Mouse (Mus musculus): ENCODE results near the gene Ankrd9. TPM values are rescaled to one million over a fixed set of nuclear protein-coding genes. Genes with fewer than 3 reads are reported as not detected.

Ankrd9 gene
- polyA plus RNA-seq, 1 experiment: 34.8 TPM

DNA sequence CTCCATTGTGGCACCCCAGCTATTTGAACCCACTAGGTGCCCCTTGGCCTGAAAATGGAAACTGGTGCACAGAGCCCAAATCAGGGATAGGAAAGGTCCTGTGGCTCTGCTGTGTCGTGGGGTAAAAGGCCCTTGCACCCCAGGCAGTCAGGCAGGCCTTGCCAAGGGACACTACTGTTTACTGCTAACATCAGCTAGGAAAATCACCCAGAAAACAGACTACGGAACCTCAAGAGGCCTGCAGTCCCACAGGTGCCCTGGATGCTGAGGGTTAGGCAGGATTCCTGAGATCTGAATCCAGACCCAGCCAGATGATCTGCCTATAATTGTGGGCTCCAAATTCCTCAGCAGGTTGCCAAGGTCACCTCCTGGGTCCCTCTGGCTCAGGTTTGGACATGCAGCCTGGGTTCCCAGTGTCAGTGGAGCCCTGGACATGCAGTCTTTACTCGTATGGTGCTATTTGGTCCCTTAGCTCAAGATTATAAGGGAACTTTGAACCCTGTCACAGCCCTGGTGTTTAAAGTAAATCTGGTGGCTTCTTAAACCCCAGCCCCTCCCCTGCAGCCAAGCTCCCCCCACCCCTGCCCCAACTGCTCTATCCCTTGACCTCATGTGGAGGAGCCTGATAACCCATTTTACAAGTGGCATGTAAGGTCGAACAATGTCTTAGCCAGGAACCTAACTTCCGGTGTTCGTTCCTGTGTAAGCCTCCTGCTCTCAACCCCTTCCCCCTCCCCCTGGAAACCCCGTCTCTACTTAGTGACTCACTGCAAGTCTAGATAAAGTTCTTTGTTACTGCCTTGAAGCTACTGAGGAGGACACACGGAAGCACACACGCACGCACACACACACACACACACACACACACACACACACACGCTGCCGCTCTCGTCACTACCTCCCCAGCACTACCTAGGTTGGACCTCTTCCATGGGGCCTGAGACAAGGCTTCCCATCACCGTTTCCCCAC, 28.6 kb upstream of the Ankrd9 start:
- TF ChIP-seq POLR2A (IDR thresholded peaks at IDR 0.05; ENCODE audit: extremely low read depth, insufficient read depth, low read length) (no peak), CTCF (IDR thresholded peaks at IDR 0.05; ENCODE audit: extremely low read depth, insufficient read depth, low read length) (no peak)
- H3K27ac ChIP-seq (ENCODE audit: insufficient read depth, low read length): no peak overlapping the region
- H3K4me1 ChIP-seq (ENCODE audit: control insufficient read depth, insufficient read depth, low read length): no peaks in the 10 kb centered on the region
- H3K4me3 ChIP-seq (ENCODE audit: insufficient read depth, low read length): no peak overlapping the region

- no peak overlapping the region for H3K27ac ChIP-seq (ENCODE audit: insufficient read depth, low read length)
- TF ChIP-seq POLR2A (IDR thresholded peaks at IDR 0.05; ENCODE audit: extremely low read depth, insufficient read depth, low read length): no peak
- no peak for TF ChIP-seq CTCF (IDR thresholded peaks at IDR 0.05; ENCODE audit: extremely low read depth, insufficient read depth, low read length)
- no peaks in the 10 kb centered on the region for H3K4me1 ChIP-seq (ENCODE audit: control insufficient read depth, insufficient read depth, low read length)
- no peak overlapping the region for H3K4me3 ChIP-seq (ENCODE audit: insufficient read depth, low read length)
Observed at GRCm38 (mm10) chr12:111006339-111006738, 27.5 kb upstream of the Ankrd9 start.

- no peak overlapping the region for H3K4me3 ChIP-seq (ENCODE audit: insufficient read depth, low read length)
- H3K27ac ChIP-seq (ENCODE audit: insufficient read depth, low read length): no peak overlapping the region
- TF ChIP-seq CTCF (IDR thresholded peaks at IDR 0.05; ENCODE audit: extremely low read depth, insufficient read depth, low read length) (no peak), POLR2A (IDR thresholded peaks at IDR 0.05; ENCODE audit: extremely low read depth, insufficient read depth, low read length) (no peak)
- no peaks in the 10 kb centered on the region for H3K4me1 ChIP-seq (ENCODE audit: control insufficient read depth, insufficient read depth, low read length)
Observed at GRCm38 (mm10) chr12:111005803-111006202, 27.0 kb upstream of the Ankrd9 start.

- TF ChIP-seq CTCF (IDR thresholded peaks at IDR 0.05; ENCODE audit: extremely low read depth, insufficient read depth, low read length): no peak
- TF ChIP-seq POLR2A (IDR thresholded peaks at IDR 0.05; ENCODE audit: extremely low read depth, insufficient read depth, low read length): no peak
- H3K4me3 ChIP-seq (ENCODE audit: insufficient read depth, low read length): no peak overlapping the region
- no peaks in the 10 kb centered on the region for H3K4me1 ChIP-seq (ENCODE audit: control insufficient read depth, insufficient read depth, low read length)
- H3K27ac ChIP-seq (ENCODE audit: insufficient read depth, low read length): no peak overlapping the region
Observed at GRCm38 (mm10) chr12:111004142-111004541, 25.3 kb upstream of the Ankrd9 start.

DNA sequence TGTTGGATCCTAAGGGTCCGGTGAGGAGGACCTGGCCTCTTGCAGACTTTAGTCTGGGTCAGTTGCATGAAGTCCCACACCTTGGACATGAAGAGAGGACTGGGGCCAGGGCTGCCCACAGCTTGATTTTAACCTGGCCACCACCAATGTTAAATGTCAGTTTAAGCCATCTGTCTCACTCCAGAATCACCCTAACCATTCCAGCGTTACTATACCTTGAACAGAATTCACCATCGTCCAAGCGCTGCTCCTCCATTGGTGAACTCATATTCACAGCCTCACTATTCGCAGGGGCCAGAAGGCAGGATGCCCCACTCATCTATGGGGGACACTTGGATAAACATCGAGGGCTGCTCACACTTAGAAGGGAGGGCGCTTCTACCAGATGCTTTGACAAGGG, 22.1 kb upstream of the Ankrd9 start:
- no peaks in the 10 kb centered on the region for H3K4me1 ChIP-seq (ENCODE audit: control insufficient read depth, insufficient read depth, low read length)
- TF ChIP-seq POLR2A (IDR thresholded peaks at IDR 0.05; ENCODE audit: extremely low read depth, insufficient read depth, low read length): no peak
- no peak for TF ChIP-seq CTCF (IDR thresholded peaks at IDR 0.05; ENCODE audit: extremely low read depth, insufficient read depth, low read length)
- H3K4me3 ChIP-seq (ENCODE audit: insufficient read depth, low read length): no peak overlapping the region
- H3K27ac ChIP-seq (ENCODE audit: insufficient read depth, low read length): no peak overlapping the region

DNA sequence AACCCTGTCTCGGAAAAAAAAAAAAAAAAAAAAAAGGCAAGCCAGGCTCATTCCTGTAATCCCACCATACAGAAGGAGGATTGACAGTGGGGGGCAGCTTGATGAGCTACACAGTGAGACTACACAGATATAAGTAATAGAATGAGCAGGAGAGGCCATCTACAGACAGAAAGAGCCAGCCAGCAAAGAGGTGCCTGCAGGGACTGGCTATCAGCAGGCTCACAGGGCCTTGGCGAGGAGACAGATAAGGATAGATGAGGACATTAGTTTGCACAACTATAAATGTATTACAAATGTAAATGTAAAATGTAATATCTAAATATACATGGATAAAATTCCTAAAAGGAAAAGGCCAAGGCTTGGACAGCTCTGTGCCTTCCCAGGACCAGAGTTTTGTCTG, 21.0 kb upstream of the Ankrd9 start:
- H3K4me3 ChIP-seq (ENCODE audit: insufficient read depth, low read length): no peak overlapping the region
- H3K27ac ChIP-seq (ENCODE audit: insufficient read depth, low read length): no peak overlapping the region
- TF ChIP-seq POLR2A (IDR thresholded peaks at IDR 0.05; ENCODE audit: extremely low read depth, insufficient read depth, low read length) (no peak), CTCF (IDR thresholded peaks at IDR 0.05; ENCODE audit: extremely low read depth, insufficient read depth, low read length) (no peak)
- H3K4me1 ChIP-seq (ENCODE audit: control insufficient read depth, insufficient read depth, low read length): no peaks in the 10 kb centered on the region

DNA sequence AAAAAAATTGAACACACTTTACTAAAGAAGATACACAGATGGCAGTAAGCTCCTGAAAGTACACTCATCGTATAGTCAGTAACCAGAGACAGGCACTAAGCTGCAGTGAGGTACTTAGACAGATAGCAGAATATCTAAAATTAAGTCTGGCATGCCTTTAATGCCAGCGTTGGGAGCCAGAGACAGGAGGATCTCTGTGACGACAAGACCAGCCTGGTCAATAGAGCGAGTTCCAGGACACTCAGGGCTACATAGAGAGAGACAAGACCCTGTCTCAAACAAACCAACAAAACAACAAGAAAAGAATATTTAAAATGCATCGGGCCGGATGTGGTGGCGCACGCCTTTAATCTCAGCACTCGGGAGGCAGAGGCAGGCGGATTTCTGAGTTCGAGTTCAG, 19.3 kb upstream of the Ankrd9 start:
- H3K4me3 ChIP-seq (ENCODE audit: insufficient read depth, low read length): no peak overlapping the region
- H3K4me1 ChIP-seq (ENCODE audit: control insufficient read depth, insufficient read depth, low read length): no peaks in the 10 kb centered on the region
- H3K27ac ChIP-seq (ENCODE audit: insufficient read depth, low read length): no peak overlapping the region
- TF ChIP-seq CTCF (IDR thresholded peaks at IDR 0.05; ENCODE audit: extremely low read depth, insufficient read depth, low read length): no peak
- TF ChIP-seq POLR2A (IDR thresholded peaks at IDR 0.05; ENCODE audit: extremely low read depth, insufficient read depth, low read length): no peak

DNA sequence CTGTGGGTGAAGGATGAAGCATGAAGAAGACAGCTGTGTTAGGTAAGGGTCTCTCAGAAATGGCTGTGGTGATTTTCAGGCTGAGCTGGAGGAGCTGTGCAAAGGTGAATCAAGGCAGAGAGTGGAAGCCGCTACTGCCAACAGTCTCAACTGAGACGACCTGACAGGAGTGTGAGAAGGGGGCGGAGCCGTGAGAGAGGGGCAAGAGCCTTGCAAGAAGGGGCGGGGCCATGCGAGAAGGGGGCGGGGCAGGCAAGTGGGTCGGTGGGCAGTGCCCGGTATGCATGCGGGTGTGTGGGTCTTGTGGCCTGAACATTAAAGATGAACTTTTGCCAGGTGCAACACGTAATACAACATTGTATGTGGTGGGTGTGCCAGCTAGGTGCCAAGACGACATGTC, 15.8 kb upstream of the Ankrd9 start:
- Histone ChIP-seq H3K4me1 (ENCODE audit: control insufficient read depth, insufficient read depth, low read length) (no peaks in the 10 kb centered on the region), H3K4me3 (ENCODE audit: insufficient read depth, low read length) (no peak overlapping the region), H3K27ac (ENCODE audit: insufficient read depth, low read length) (no peak overlapping the region)
- no peak for TF ChIP-seq CTCF (IDR thresholded peaks at IDR 0.05; ENCODE audit: extremely low read depth, insufficient read depth, low read length)
- TF ChIP-seq POLR2A (IDR thresholded peaks at IDR 0.05; ENCODE audit: extremely low read depth, insufficient read depth, low read length): no peak

DNA sequence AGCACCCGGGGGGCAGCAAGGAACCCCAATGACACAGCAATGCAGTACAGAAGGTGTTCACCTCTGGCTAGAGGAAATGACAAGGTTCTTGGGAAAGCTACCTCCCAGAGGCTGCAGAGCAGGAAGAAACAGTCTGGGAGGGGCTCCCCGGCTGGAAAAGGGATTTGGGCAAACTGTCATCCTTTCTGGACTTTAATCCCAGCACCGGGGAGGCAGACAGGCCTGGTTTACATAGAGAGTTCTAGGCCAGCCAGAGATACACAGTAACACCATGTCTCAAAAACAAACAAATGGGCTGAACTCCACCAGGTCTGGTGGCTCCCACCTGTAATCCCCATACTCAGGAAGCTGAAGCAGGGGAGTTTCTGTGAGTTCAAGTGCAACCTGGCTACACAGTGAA, 14.4 kb upstream of the Ankrd9 start:
- Histone ChIP-seq H3K4me3 (ENCODE audit: insufficient read depth, low read length) (no peak overlapping the region), H3K4me1 (ENCODE audit: control insufficient read depth, insufficient read depth, low read length) (no peaks in the 10 kb centered on the region), H3K27ac (ENCODE audit: insufficient read depth, low read length) (no peak overlapping the region)
- TF ChIP-seq POLR2A (IDR thresholded peaks at IDR 0.05; ENCODE audit: extremely low read depth, insufficient read depth, low read length) (no peak), CTCF (IDR thresholded peaks at IDR 0.05; ENCODE audit: extremely low read depth, insufficient read depth, low read length) (no peak)

- no peaks in the 10 kb centered on the region for H3K4me1 ChIP-seq (ENCODE audit: control insufficient read depth, insufficient read depth, low read length)
- no peak overlapping the region for H3K27ac ChIP-seq (ENCODE audit: insufficient read depth, low read length)
- H3K4me3 ChIP-seq (ENCODE audit: insufficient read depth, low read length): no peak overlapping the region
- no peak for TF ChIP-seq CTCF (IDR thresholded peaks at IDR 0.05; ENCODE audit: extremely low read depth, insufficient read depth, low read length)
- no peak for TF ChIP-seq POLR2A (IDR thresholded peaks at IDR 0.05; ENCODE audit: extremely low read depth, insufficient read depth, low read length)
Observed at GRCm38 (mm10) chr12:110992771-110993170, 13.9 kb upstream of the Ankrd9 start.

All from cortical plate, adult 2 months (tissue).